23 mouse cellular contexts compared by ENCODE assay signal in genomic region chr7:3571847-3572246, GRCm38 (mm10). TPM values are rescaled to one million over a fixed set of nuclear protein-coding genes. Genes with fewer than 3 reads are reported as not detected.
A peak's percentile ranks its signal among the peaks of the same experiment; 100 is the strongest.
DNase-seq lines count a peak whose midpoint lies in the region; ATAC-seq and TF ChIP-seq lines count a peak whose summit lies in the region.
"Had no signal": no experiment of that assay in that cellular context is flagged by ENCODE, and none has a peak within 500 bp of the region (broad histone marks: within the 10 kb centered on the region; RNA-seq: fewer than 3 reads in every experiment).

No protein-coding gene starts in this region.

- no peak overlapping the region for H3K4me2 ChIP-seq in heart, embryonic 12.5 days
- H3K4me2 ChIP-seq: embryonic facial prominence, embryonic 13.5 days; embryonic facial prominence, embryonic 15.5 days; forebrain, embryonic 13.5 days; forebrain, embryonic 15.5 days had no signal

- H3K27me3 ChIP-seq in G1E (ENCODE audit: insufficient read depth, low read length): no peaks in the 10 kb centered on the region
- no peaks in the 10 kb centered on the region for H3K27me3 ChIP-seq in heart, embryonic 12.5 days (replicated peaks)
- H3K27me3 ChIP-seq: embryonic facial prominence, embryonic 13.5 days; embryonic facial prominence, embryonic 15.5 days; forebrain, embryonic 13.5 days; forebrain, embryonic 15.5 days had no signal

- no peak overlapping the region for H3K4me3 ChIP-seq in G1E (ENCODE audit: low read depth, low read length)
- no peak overlapping the region for H3K4me3 ChIP-seq in heart, embryonic 12.5 days
- H3K4me3 ChIP-seq: embryonic facial prominence, embryonic 13.5 days; embryonic facial prominence, embryonic 15.5 days; erythroblast, embryonic 14.5 days; forebrain, embryonic 13.5 days; forebrain, embryonic 15.5 days had no signal

- no peaks in the 10 kb centered on the region for H3K9me3 ChIP-seq in G1E (replicated peaks)
- H3K9me3 ChIP-seq in heart, embryonic 12.5 days (replicated peaks): no peaks in the 10 kb centered on the region
- H3K9me3 ChIP-seq: embryonic facial prominence, embryonic 13.5 days; embryonic facial prominence, embryonic 15.5 days; forebrain, embryonic 13.5 days; forebrain, embryonic 15.5 days had no signal

- 83% methylated on average over 1 of the region's 1 CpGs for WGBS in heart, embryonic 12.5 days

- no peaks in the 10 kb centered on the region for H3K36me3 ChIP-seq in G1E (replicated peaks)
- no peaks in the 10 kb centered on the region for H3K36me3 ChIP-seq in heart, embryonic 12.5 days
- H3K36me3 ChIP-seq: embryonic facial prominence, embryonic 13.5 days; embryonic facial prominence, embryonic 15.5 days; forebrain, embryonic 15.5 days had no signal

- H3K27ac ChIP-seq in heart, embryonic 12.5 days (ENCODE audit: poor library complexity, severe bottlenecking): no peak overlapping the region
- H3K27ac ChIP-seq: embryonic facial prominence, embryonic 13.5 days; embryonic facial prominence, embryonic 15.5 days; forebrain, embryonic 13.5 days; forebrain, embryonic 15.5 days had no signal

- no peaks in the 10 kb centered on the region for H3K4me1 ChIP-seq in G1E (ENCODE audit: insufficient read depth, low read depth, low read length)
- H3K4me1 ChIP-seq in heart, embryonic 12.5 days (replicated peaks): no peaks in the 10 kb centered on the region
- H3K4me1 ChIP-seq: embryonic facial prominence, embryonic 13.5 days; embryonic facial prominence, embryonic 15.5 days; forebrain, embryonic 13.5 days; forebrain, embryonic 15.5 days had no signal

- DNase-seq in 416B (ENCODE audit: low read depth): peak; percentile 85
- no peak for DNase-seq in G1E (ENCODE audit: low spot score)
- no peak for DNase-seq in natural killer cell, adult 2 months (ENCODE audit: low spot score in 2 of 2)
- no peak for DNase-seq in lung, adult 18-20 months
- DNase-seq: adrenal gland, adult 8-10 months; adrenal gland, postnatal 14 days; adrenal gland, postnatal 36 days; cerebellum, adult 11-12 months; cerebellum, adult 2 months; cerebellum, adult 9-10 months; cerebellum, postnatal 10 days; cerebellum, postnatal 25 days; embryo, embryonic 11 days; forebrain, postnatal 0 days had no signal

- TF ChIP-seq CTCF in G1E (IDR thresholded peaks at IDR 0.05; ENCODE audit: low read depth, low read length): no peak

- no peak overlapping the region for H3K9ac ChIP-seq in heart, embryonic 12.5 days
- H3K9ac ChIP-seq: embryonic facial prominence, embryonic 13.5 days; embryonic facial prominence, embryonic 15.5 days; forebrain, embryonic 13.5 days; forebrain, embryonic 15.5 days; forebrain, postnatal 0 days had no signal

- ATAC-seq in G1E (ENCODE audit: extremely low read depth, insufficient number of reproducible peaks, low FRiP score, poor library complexity, severe bottlenecking): peak; percentile 22; the same call in 1 of the 2 replicates
- peak; percentile 71 for ATAC-seq in common myeloid progenitor, adult 5-6 weeks (replicated peaks; ENCODE audit: low read depth, poor library complexity, severe bottlenecking)
- ATAC-seq in heart, embryonic 12.5 days (ENCODE audit: insufficient number of reproducible peaks, low FRiP score): no peak
- ATAC-seq: activated CD4-positive, CD25-positive, alpha-beta regulatory T cell, adult 4 months; forebrain, embryonic 13.5 days; forebrain, embryonic 15.5 days; forebrain, postnatal 0 days; Patski had no signal

RNA-seq across cellular contexts. Expression of gene Oscar, which starts 44.1 kb away (rescaled TPM):
- total RNA-seq in G1E (2014; fragmentation: Nextera tagmentation) (not detected in 2 replicates), G1E (2017) (0.05 and 0.06 TPM in 2 replicates)
- polyA plus RNA-seq in G1E (2012): not detected in 2 replicates
- total RNA-seq in common myeloid progenitor, adult 5-6 weeks (2017): not detected in 2 replicates
- polyA plus RNA-seq in heart, embryonic 12.5 days (2016; fragmentation: Nextera tagmentation; extraction: Ambion mirVana): 0.09 and 0.23 TPM in 2 replicates
- total RNA-seq: adrenal gland, postnatal 14 days; adrenal gland, postnatal 36 days had no signal
- polyA plus RNA-seq: activated CD4-positive, CD25-positive, alpha-beta regulatory T cell, adult 4 months; erythroblast, embryonic 14.5 days had no signal

RNA-seq across cellular contexts. Expression of gene Ndufa3, which starts 45.3 kb away (rescaled TPM):
- total RNA-seq in G1E (2014; fragmentation: Nextera tagmentation): 179 and 192 TPM in 2 replicates
- 234 and 290 TPM in 2 replicates for total RNA-seq in G1E (2017)
- 18.5 and 18.9 TPM in 2 replicates for polyA plus RNA-seq in G1E (2012)
- 132 and 142 TPM in 2 replicates for total RNA-seq in common myeloid progenitor, adult 5-6 weeks (2017)
- 550 and 560 TPM in 2 replicates for polyA plus RNA-seq in heart, embryonic 12.5 days (2016; fragmentation: Nextera tagmentation; extraction: Ambion mirVana)

RNA-seq across cellular contexts. Expression of gene Tfpt, which starts 57.9 kb away (rescaled TPM):
- total RNA-seq in G1E (2014; fragmentation: Nextera tagmentation): 22.2 and 38.2 TPM in 2 replicates
- total RNA-seq in G1E (2017): 29.1 and 40.2 TPM in 2 replicates
- polyA plus RNA-seq in G1E (2012): 44.0 and 44.2 TPM in 2 replicates
- 30.3 and 32.8 TPM in 2 replicates for total RNA-seq in common myeloid progenitor, adult 5-6 weeks (2017)
- polyA plus RNA-seq in heart, embryonic 12.5 days (2016; fragmentation: Nextera tagmentation; extraction: Ambion mirVana): 18.6 and 19.8 TPM in 2 replicates

RNA-seq across cellular contexts. Expression of gene Prpf31, which starts 57.9 kb away (rescaled TPM):
- total RNA-seq in G1E (2014; fragmentation: Nextera tagmentation): 34.4 and 43.3 TPM in 2 replicates
- total RNA-seq in G1E (2017): 97.9 and 104 TPM in 2 replicates
- polyA plus RNA-seq in G1E (2012): 52.6 and 59.2 TPM in 2 replicates
- 103 and 108 TPM in 2 replicates for total RNA-seq in common myeloid progenitor, adult 5-6 weeks (2017)
- 63.7 and 68.0 TPM in 2 replicates for polyA plus RNA-seq in heart, embryonic 12.5 days (2016; fragmentation: Nextera tagmentation; extraction: Ambion mirVana)
